In genomic region chr13:60078331-60079050, GRCm38 (mm10) we compare ENCODE assay signal across 13 mouse cellular contexts.
DNase-seq lines count a peak whose midpoint lies in the region; ATAC-seq lines count a peak whose summit lies in the region.
"Had no signal": no experiment of that assay in that cellular context is flagged by ENCODE, and none has a peak within 500 bp of the region (broad histone marks: within the 10 kb centered on the region; RNA-seq: fewer than 3 reads in every experiment).

No protein-coding gene starts in this region.

- peaks cover 33% of the 10 kb centered on the region for H3K4me1 ChIP-seq in limb, embryonic 10.5 days

- no peaks in the 10 kb centered on the region for H3K9me3 ChIP-seq in limb, embryonic 10.5 days (replicated peaks)
- H3K9me3 ChIP-seq: lung, embryonic 15.5 days had no signal

- 83% methylated on average over 8 of the region's 8 CpGs for WGBS in limb, embryonic 10.5 days

- peak; percentile 21 to 22 for DNase-seq in kidney, postnatal 36 days
- no peak for DNase-seq in kidney, postnatal 14 days
- DNase-seq in brain, adult 2 months (ENCODE audit: low read depth, low spot score): peak; percentile 13
- DNase-seq in gastrocnemius, adult 8-10 months (ENCODE audit: low spot score in 2 of 2): peak; percentile 12 to 30
- no peak for DNase-seq in limb, embryonic 10.5 days (ENCODE audit: low spot score)
- DNase-seq in adrenal gland, adult 2 months: no peak
- DNase-seq: adrenal gland, postnatal 25 days; cerebellum, adult 11-12 months; kidney, adult 18-20 months; liver; right cerebral cortex, postnatal 14 days had no signal

- no peaks in the 10 kb centered on the region for H3K36me3 ChIP-seq in limb, embryonic 10.5 days
- H3K36me3 ChIP-seq: lung, embryonic 15.5 days had no signal

- H3K4me3 ChIP-seq in limb, embryonic 10.5 days: no peak overlapping the region
- H3K4me3 ChIP-seq: lung, embryonic 15.5 days had no signal

- peak overlapping the region; percentile 57 for H3K27ac ChIP-seq in limb, embryonic 10.5 days
- H3K27ac ChIP-seq: lung, embryonic 15.5 days had no signal

- H3K27me3 ChIP-seq in limb, embryonic 10.5 days (ENCODE audit: low read depth, poor library complexity, severe bottlenecking): no peaks in the 10 kb centered on the region
- H3K27me3 ChIP-seq: lung, embryonic 15.5 days had no signal

- no peak for ATAC-seq in megakaryocyte, adult 5-6 weeks (ENCODE audit: poor library complexity, severe bottlenecking)

Comparison
In these comparisons a context has a peak if more than half of its experiments do, and no peak if none do; other contexts are left out.
1. DNase-seq: peak in kidney, postnatal 36 days (2 of 2), brain, adult 2 months (single experiment) and gastrocnemius, adult 8-10 months (2 of 2); none in kidney, postnatal 14 days (single experiment), limb, embryonic 10.5 days (single experiment) and adrenal gland, adult 2 months (single experiment).